Mouse (Mus musculus) mouse embryonic stem cell (cell line): ENCODE results near the gene Msl3l2.

Source experiments
- in situ Hi-C, 2 experiments: fragments of 300-500 bp; cut with MboI; formaldehyde crosslinking; loops; 1 replicate in 1 of 2; 3 replicates in 1 of 2; pipeline ENCODE4 v1.14.3; 2019 to 2020; ENCODE audit warnings: low sequenced_read_pairs in 2 of 2, low pct_unique_long_range_greater_than_20kb in 1 of 2, mixed read lengths in 1 of 2; ENCODE audit not compliant: unreplicated experiment in 1 of 2

The Msl3l2 gene

GRCm38 (mm10) chr10:56164411-56164810, 57.7 kb downstream of the Msl3l2 start:
- in situ Hi-C loops = no loop called here

DNA sequence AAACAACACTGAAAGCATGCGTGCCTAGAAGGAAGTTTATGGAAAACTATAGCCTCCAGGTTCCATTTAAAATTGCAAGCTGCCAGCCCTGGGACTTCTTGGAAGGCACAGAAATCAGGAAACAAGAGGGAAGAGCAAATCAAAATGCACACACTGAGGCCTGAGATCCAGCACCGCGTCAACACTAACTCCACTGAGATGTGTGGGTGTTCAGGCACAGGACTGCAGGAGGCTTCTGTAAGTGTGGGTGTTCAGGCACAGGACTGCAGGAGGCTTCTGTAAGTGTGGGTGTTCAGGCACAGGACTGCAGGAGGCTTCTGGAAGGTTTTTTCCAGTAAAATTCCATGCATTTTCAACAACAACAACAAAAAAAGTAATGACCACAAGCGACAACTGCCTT, 59.0 kb downstream of the Msl3l2 start:
- in situ Hi-C loops = no loop called here
